Mouse (Mus musculus) stomach, postnatal 0 days (tissue): ENCODE measurements at regions not wholly inside any gene's neighbourhood (a gene's known extent, or its start where the extent isn't known, plus 50 kb on each side); places are given as distances from the start of the nearest gene placed in this dataset.

Source experiments
- CTCF ChIP-seq: IDR thresholded peaks from 2 replicates; pipeline ENCODE4 v1.5.1; 2016; ENCODE audit warnings: antibody characterized with exemption, low read depth, mild to moderate bottlenecking, moderate library complexity
- EP300 ChIP-seq: optimal IDR thresholded peaks from 2 replicates; pipeline ENCODE3; 2016; ENCODE audit warnings: antibody characterized with exemption

DNA sequence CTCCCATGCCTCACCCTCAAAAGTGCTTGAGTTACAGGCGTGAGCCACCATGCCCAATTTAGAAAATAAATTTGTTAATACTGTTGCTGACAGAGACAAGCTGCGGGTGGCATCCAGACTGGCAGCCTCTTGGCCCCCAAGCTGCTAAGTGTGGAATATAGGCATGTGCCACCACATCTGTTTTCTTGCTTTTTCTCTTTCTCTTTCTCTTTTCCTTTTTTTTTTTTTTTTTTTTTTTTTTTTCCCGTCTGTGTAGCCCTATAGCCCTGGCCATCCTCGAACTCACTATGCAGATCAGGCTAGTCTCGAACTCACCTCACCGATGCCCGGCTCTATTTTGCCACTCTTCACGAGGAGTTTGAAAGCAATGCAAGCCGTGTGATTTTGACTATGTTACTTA lies 78.7 kb upstream of the Chd2 start:
- TF ChIP-seq CTCF, result no peak
- no peak for TF ChIP-seq EP300
